Mouse (Mus musculus): ENCODE measurements around the gene Flot2.

Flot2 gene

GRCm38 (mm10) chr11:78100746-78101145, 63.0 kb downstream of the Flot2 start:
- no peak for DNase-seq (ENCODE audit: extremely low spot score, low spot score)

- no peak for DNase-seq (ENCODE audit: extremely low spot score, low spot score)
These were observed 64.4 kb downstream of the Flot2 start for GRCm38 (mm10) chr11:78102142-78102541.

- DNase-seq (ENCODE audit: extremely low spot score, low spot score), result no peak
These were observed 65.4 kb downstream of the Flot2 start for GRCm38 (mm10) chr11:78102958-78103747.

- no peak for DNase-seq (ENCODE audit: extremely low spot score, low spot score)
These were observed 66.8 kb downstream of the Flot2 start for GRCm38 (mm10) chr11:78104501-78104900.

Measured in neural tube, embryonic 10.5 days (tissue).